Mouse (Mus musculus): ENCODE measurements at regions not wholly inside any gene's neighbourhood (a gene's known extent, or its start where the extent isn't known, plus 50 kb on each side); places are given as distances from the start of the nearest gene placed in this dataset.

- in situ Hi-C loops (cut with MboI, MseI) = no loop called here
Measured at GRCm38 (mm10) chr5:26206766-26207122, 50.7 kb upstream of the Gm7361 start.

- in situ Hi-C loops (cut with MboI, MseI) = no loop called here
Measured at GRCm38 (mm10) chr5:26206066-26206765, 51.3 kb upstream of the Gm7361 start.

- in situ Hi-C loops (cut with MboI, MseI) = no loop called here
Measured at GRCm38 (mm10) chr5:26202471-26202870, 55.0 kb upstream of the Gm7361 start.

- in situ Hi-C loops (cut with MboI, MseI) = no loop called here
Measured at GRCm38 (mm10) chr5:26189377-26189776, 68.1 kb upstream of the Gm7361 start.

- in situ Hi-C loops (cut with MboI, MseI) = no loop called here
Measured at GRCm38 (mm10) chr5:26187212-26187611, 66.0 kb upstream of the Gm10220 start.

- in situ Hi-C loops (cut with MboI, MseI) = no loop called here
Measured at GRCm38 (mm10) chr5:26185417-26185816, 64.2 kb upstream of the Gm10220 start.

GRCm38 (mm10) chr5:26176064-26176463 is 54.8 kb upstream of the Gm10220 start:
- in situ Hi-C loops (cut with MboI, MseI) = loop anchor here in 1 of 2 experiments (10.0 kb wide), 1 partner anchor 929 kb away; no protein-coding TSS in a partner anchor

- in situ Hi-C loops (cut with MboI, MseI) = loop anchor here in 1 of 2 experiments (10.0 kb wide), 1 partner anchor 933 kb away; no protein-coding TSS in a partner anchor
Measured at GRCm38 (mm10) chr5:26171662-26172384, 50.6 kb upstream of the Gm10220 start.

- in situ Hi-C loops (cut with MboI, MseI) = loop anchor here in 1 of 2 experiments (10.0 kb wide), 1 partner anchor 934 kb away; no protein-coding TSS in a partner anchor
Measured at GRCm38 (mm10) chr5:26170717-26171500, 49.7 kb upstream of the Gm10220 start.

All from T-helper 17 cell (primary cell).